Mouse (Mus musculus) ES-CJ7 (cell line): ENCODE data around the gene Tsr3.

ENCODE experiments used
- DNase-seq: peaks from one replicate; pipeline ENCODE4 v3.0.0; 2011; ENCODE audit warnings: low read depth, low spot score

Gene Tsr3

GRCm38 (mm10) chr17:25243131-25243780 is 3.3 kb downstream of the Tsr3 start:
- peak; percentile 36 for DNase-seq

GRCm38 (mm10) chr17:25244239-25244638 is 4.3 kb downstream of the Tsr3 start:
- DNase-seq, result no peak

- DNase-seq, result no peak
Measured at GRCm38 (mm10) chr17:25248033-25248750, 8.2 kb downstream of the Tsr3 start.

GRCm38 (mm10) chr17:25250181-25250835 is 10.3 kb downstream of the Tsr3 start:
- DNase-seq, result no peak

- DNase-seq, result no peak
Measured at GRCm38 (mm10) chr17:25252643-25253042, 12.7 kb downstream of the Tsr3 start.

GRCm38 (mm10) chr17:25253760-25254159 is 13.8 kb downstream of the Tsr3 start:
- no peak for DNase-seq

- no peak for DNase-seq
Measured at GRCm38 (mm10) chr17:25255110-25255509, 15.1 kb downstream of the Tsr3 start.

GRCm38 (mm10) chr17:25256140-25256754 is 16.3 kb downstream of the Tsr3 start, which contains the start of gene Baiap3:
Gene Baiap3, minus strand, starts transcription at chr17:25256364.
- no peak for DNase-seq

GRCm38 (mm10) chr17:25257804-25258261 is 17.9 kb downstream of the Tsr3 start:
- no peak for DNase-seq

GRCm38 (mm10) chr17:25264453-25264852 is 24.5 kb downstream of the Tsr3 start:
- DNase-seq, result peak; percentile 55

- no peak for DNase-seq
Measured at GRCm38 (mm10) chr17:25270795-25271335, 30.9 kb downstream of the Tsr3 start.

- DNase-seq, result peak; percentile 47
Measured at GRCm38 (mm10) chr17:25272326-25272725, 32.4 kb downstream of the Tsr3 start.

GRCm38 (mm10) chr17:25272951-25273705 is 33.2 kb downstream of the Tsr3 start:
- peak; percentile 87 for DNase-seq

- peak; percentile 98 for DNase-seq
Measured at GRCm38 (mm10) chr17:25273706-25274501, 33.9 kb downstream of the Tsr3 start.

- no peak for DNase-seq
Measured at GRCm38 (mm10) chr17:25274571-25275346, 34.8 kb downstream of the Tsr3 start, which contains the start of gene Ube2i. Gene Ube2i, minus strand, starts transcription at chr17:25274622.

GRCm38 (mm10) chr17:25275833-25276232 is 35.9 kb downstream of the Tsr3 start:
- no peak for DNase-seq

- DNase-seq, result peak; percentile 88
Measured at GRCm38 (mm10) chr17:25282133-25282532, 42.2 kb downstream of the Tsr3 start.

- peak; percentile 90 for DNase-seq
Measured at GRCm38 (mm10) chr17:25285033-25285432, 45.1 kb downstream of the Tsr3 start.

GRCm38 (mm10) chr17:25288842-25289241 is 48.9 kb downstream of the Tsr3 start:
- peak; percentile 75 for DNase-seq
